Mouse (Mus musculus) granulocyte monocyte progenitor cell, adult 5-6 weeks (primary cell): ENCODE results near the gene Elmsan1. TPM values are rescaled to one million over a fixed set of nuclear protein-coding genes. Genes with fewer than 3 reads are reported as not detected.

ENCODE experiments used
- ATAC-seq: replicated peaks from 2 replicates; pipeline ENCODE4 v1.8.0; 2016; ENCODE audit warnings: mild to moderate bottlenecking, moderate TSS enrichment, inconsistent platforms; ENCODE audit not compliant: poor library complexity, severe bottlenecking
- total RNA-seq, 2 experiments: library from RNA; stranded (forward) in 1 of 2; stranded (reverse) in 1 of 2; fragments of 200-712, 200-1000 nt in 1 of 2; fragments of >200 nt in 1 of 2; fragmentation: Nextera tagmentation in 1 of 2; gene quantifications; 2 replicates each; pipeline ENCODE4 v1.2.3; 2014 to 2017

Gene Elmsan1
- total RNA-seq, 2 experiments from 2014 or later = 10.1 to 12.7 TPM

- no peak for ATAC-seq
Measured at GRCm38 (mm10) chr12:84195195-84195594, 23.5 kb downstream of the Elmsan1 start.

GRCm38 (mm10) chr12:84194400-84195109 lies 24.1 kb downstream of the Elmsan1 start:
- ATAC-seq = no peak

GRCm38 (mm10) chr12:84193642-84194399 lies 24.9 kb downstream of the Elmsan1 start:
- ATAC-seq = peak; percentile 80

GRCm38 (mm10) chr12:84192741-84193641 lies 25.7 kb downstream of the Elmsan1 start:
- peak; percentile 18 for ATAC-seq

DNA sequence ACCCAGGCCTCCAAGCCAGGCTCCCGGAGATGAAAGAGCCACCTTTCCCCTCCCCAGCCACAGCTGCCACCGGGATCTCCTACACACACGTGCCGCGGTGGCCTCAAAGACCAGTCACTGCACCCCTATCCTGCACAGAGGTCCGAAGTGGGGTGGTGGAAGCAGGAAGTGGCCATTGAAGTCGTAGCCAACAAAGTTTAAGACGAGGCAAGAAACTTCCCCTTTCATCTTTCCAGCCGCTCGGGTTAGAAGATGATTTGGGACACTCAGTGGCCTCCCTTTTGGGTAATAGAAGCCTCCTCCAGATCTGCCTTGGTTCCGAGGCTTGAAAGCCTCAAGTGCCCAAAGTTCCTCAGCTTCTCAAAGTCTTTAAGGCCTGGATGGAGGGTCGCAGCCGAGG lies 26.4 kb downstream of the Elmsan1 start:
- ATAC-seq = peak; percentile 7

- no peak for ATAC-seq
Measured at GRCm38 (mm10) chr12:84191770-84192169, 26.9 kb downstream of the Elmsan1 start.

DNA sequence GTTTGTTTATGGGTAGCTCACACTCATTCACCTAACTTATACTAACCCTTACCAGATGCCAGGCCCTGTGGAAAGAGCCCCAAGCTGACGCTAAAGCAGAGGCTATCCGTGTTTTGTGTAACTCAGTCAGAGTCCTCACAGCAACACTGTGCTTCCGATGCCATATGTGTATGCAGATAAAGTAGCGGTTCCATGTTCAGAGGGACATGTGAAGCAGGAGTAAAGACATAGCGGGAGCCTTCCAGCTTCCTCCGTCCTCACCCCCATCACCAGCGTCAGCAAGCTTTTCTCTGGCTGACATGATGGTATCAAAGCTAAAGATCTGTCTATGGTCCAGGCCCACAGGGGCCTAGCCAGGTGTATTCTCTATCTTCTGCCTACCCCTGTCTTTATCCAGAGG lies 27.5 kb downstream of the Elmsan1 start:
- no peak for ATAC-seq

DNA sequence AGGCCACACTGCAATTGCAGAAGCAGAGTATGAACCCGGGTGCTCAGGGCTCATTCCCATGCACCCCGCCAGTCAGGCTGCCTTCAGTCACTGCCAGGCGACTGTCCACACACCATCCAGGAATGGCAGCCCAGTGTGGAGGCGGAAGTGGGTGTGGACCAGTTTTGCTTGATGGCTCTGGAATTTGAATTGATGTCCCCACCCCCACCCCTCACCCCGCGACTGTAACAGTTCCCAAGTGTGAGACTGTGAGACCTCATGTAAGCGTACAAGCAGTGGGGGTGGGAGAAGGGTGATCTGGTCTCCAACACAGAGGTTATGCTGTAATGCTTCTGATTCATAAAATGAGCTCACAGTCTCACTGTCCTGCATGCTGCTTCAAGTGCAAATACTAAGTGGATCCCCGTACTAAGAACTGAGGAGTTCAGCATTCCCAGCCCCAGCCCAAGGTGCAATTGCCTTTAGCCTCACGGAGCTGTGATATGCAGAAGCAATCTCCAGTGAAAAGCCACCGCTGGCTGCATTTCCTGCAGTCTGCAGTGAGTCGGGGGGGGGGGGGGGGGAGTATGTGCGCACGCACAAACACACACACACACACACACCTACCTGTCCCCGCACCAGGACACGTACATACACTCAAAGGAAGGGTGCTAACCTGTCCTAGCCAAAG lies 28.4 kb downstream of the Elmsan1 start:
- ATAC-seq = no peak

DNA sequence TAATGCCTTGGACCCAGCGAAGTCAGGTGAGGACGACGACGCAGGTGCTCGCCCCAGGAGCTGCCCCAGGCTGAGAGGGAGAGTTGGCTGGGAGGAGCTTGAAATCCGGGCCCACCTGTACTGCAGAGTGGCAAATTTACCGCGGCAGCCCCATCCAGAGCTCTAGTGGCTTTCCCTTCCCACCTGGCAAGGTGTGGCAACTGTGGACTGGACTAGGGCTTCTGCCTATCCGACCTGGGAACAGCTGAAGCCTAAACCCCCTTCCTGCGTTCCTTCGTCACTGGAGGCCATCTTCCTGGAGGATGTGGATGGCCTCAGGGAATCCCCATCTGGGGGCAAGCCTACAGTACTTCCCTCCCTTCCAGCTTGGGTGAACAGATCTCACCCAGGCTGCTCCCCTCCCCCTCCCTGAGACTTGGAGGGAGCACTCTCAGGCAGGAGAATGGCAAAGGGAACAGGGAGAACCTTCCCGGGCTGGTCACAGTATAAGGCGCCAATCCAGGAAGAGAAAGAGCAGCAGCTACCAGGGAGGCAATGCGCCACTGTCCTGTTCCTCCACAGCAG lies 29.7 kb downstream of the Elmsan1 start:
- no peak for ATAC-seq

DNA sequence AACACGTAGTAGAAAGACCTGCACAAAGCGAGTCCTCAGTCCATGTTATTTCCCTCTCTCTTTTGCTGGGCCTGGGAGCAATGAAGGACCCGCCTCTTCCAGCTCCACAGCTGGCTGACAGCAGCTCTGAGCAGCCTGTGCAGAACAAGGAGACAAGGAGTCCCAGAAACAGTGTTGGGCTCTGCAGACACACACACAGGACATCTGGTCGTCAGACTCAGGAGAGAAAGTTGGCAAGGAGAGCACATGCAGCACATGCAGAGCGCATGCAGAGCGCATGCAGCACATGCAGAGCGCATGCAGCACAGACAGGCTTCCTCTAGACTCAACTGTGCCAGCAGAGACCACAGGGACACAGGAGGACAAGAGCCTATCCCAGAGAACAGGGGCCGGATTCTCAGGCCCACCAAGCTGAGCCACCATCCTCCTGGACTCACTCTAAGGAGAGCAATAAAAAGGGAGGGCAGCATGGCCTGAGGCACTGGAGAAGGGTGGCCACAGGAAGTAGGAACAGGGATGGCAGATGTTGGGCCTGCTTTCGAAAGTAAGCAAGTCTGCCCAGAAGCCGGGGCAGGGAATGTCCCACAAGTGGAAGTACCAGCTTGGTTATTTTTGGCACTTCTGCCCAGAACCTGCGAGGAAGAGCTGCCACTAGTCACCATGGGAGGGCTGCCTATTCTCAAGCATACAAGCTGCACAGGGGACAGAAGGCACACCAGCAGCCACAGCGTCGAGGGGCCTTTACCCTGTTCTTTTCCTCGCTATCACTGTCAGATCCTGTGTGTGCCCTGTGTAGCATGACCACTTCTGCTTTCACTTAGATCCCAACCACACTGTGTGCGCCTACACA lies 30.7 kb downstream of the Elmsan1 start:
- peak; percentile 69 for ATAC-seq

DNA sequence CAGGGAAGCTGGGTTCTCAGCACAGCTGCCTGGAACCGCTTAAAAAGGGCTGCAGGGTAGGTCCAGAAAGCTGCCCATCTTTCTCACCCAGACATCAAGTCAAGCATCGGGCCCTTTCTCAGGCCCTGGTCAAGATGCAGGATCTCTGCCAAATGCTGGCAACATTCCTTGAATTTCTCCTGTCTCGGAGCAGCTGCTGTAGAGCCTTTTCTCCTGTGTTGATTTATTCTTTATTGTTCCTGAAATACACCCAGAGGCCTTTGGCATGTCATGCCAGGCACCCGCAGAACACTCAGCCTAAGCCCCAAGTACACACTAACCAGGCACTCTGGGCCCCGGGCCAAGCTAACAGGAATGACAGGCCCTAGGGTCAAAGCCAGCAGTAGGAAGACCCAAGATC lies 31.7 kb downstream of the Elmsan1 start:
- ATAC-seq = no peak

- ATAC-seq = no peak
Measured at GRCm38 (mm10) chr12:84186536-84186935, 32.1 kb downstream of the Elmsan1 start.

DNA sequence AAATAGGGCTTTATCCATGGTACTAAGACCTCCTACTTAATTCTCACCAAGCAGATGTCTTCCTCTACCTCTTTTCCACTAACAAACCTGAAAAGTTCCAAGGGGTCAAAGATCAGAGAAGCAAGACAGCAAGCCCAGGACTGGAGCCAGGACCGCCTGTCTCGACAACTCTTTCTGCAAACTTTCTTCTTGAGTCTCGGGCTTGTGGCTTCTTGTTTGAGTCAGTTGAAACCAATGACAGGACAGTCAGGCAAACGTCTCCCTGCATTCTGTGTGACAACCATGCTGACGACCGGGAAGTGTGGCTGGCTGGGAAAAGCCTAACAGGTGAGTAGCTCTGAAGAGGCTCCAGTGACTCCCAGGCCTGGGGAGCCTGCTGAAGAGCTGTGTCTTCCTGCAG lies 33.1 kb downstream of the Elmsan1 start:
- no peak for ATAC-seq

DNA sequence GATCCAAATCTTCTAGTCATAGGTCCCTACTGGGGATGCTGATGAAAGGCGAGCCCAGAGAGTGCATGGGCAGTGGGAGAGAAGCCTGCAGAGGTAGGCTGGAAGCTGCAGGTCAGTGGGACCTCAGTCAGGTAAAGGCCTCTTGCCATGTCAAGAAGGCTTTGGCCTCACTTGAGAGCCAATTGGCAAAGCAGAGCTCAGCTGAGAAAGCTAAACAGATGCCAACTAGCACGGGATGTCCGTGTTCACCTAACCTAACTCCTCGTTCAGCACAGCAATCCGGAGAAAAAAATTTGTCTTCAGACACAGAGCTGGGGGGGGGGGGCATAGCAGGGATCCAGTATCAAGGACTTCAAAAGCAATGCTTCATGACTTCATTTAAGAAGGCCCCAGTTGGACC lies 33.7 kb downstream of the Elmsan1 start:
- ATAC-seq = no peak

GRCm38 (mm10) chr12:84181999-84182398 lies 36.7 kb downstream of the Elmsan1 start:
- ATAC-seq = no peak

- peak; percentile 60 for ATAC-seq
Measured at GRCm38 (mm10) chr12:84180701-84181435, 37.8 kb downstream of the Elmsan1 start.

GRCm38 (mm10) chr12:84180090-84180489 lies 38.6 kb downstream of the Elmsan1 start:
- ATAC-seq = no peak

DNA sequence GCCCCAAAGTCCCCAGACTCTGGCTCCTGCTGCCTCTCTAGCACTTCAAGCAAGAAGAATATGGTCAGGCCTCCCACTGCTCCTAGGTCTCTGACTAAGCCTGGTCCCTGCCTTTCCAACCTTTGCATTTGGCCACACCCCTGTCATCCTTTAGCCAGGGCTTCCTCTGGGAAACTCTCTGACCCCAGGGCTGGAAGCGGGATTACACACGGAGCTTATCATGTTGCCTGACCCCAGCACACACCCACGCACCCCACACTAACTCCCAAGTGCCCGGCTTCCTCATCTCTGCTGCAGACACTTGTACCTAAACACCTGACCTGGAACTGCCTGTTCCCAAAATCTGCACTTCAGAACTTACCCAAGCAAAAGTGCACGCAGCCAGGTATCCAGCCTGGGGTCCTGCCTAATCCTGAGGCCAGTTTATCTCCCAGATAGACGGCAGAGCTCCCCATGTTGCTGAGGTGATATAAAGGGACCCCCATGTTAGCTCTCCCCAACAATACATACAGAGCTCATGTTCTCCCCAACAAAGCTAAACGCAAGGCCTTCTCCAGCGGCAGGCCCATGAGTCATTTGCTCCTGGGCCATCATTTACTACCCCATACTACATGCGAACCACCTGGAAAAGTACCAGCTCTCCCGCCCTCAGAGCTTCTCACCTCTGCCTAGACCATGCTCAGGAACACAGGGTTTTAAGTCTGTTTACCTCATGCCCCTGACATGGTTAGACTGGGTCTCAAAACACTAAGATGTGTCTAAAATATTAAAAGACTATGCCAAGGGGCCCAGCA lies 39.8 kb downstream of the Elmsan1 start:
- ATAC-seq = no peak
